Mouse (Mus musculus) heart, embryonic 12.5 days (tissue): Measurements from ENCODE around the gene Preb. TPM values are rescaled to one million over a fixed set of nuclear protein-coding genes. Genes with fewer than 3 reads are reported as not detected.

Experiments
- ATAC-seq: fragments of 200-750 bp; cut with Nextera tagmentation; 2 replicates; pipeline ENCODE4 v1.8.0; 2017; ENCODE audit warnings: moderate TSS enrichment, moderate library complexity; ENCODE audit not compliant: insufficient number of reproducible peaks, low FRiP score
- H3K27ac ChIP-seq: fragments of 300-500 bp; sonication (generic); 2 replicates; pipeline ENCODE4 v1.5.1; 2016; ENCODE audit warnings: mild to moderate bottlenecking, moderate library complexity; ENCODE audit not compliant: poor library complexity, severe bottlenecking
- H3K27me3 ChIP-seq: fragments of 300-500 bp; sonication (generic); replicated peaks from 2 replicates; pipeline ENCODE4 v1.6.1; 2016; ENCODE audit warnings: mild to moderate bottlenecking, moderate library complexity
- H3K36me3 ChIP-seq: fragments of 300-500 bp; sonication (generic); 2 replicates; pipeline ENCODE4 v1.6.1; 2016; ENCODE audit warnings: mild to moderate bottlenecking, moderate library complexity
- H3K4me1 ChIP-seq: fragments of 300-500 bp; sonication (generic); replicated peaks from 2 replicates; pipeline ENCODE4 v1.6.1; 2016; ENCODE audit warnings: mild to moderate bottlenecking
- H3K4me2 ChIP-seq: fragments of 300-500 bp; sonication (generic); 2 replicates; pipeline ENCODE4 v1.6.1; 2016; ENCODE audit warnings: mild to moderate bottlenecking, moderate library complexity
- H3K4me3 ChIP-seq: fragments of 300-500 bp; sonication (generic); 2 replicates; pipeline ENCODE4 v1.5.1; 2016; ENCODE audit warnings: mild to moderate bottlenecking
- H3K9ac ChIP-seq: fragments of 300-500 bp; sonication (generic); 2 replicates; pipeline ENCODE4 v1.6.1; 2016; ENCODE audit warnings: mild to moderate bottlenecking, moderate library complexity
- H3K9me3 ChIP-seq: fragments of 300-500 bp; sonication (generic); replicated peaks from 2 replicates; pipeline ENCODE4 v1.6.1; 2016; ENCODE audit warnings: mild to moderate bottlenecking, moderate library complexity
- WGBS: fragments of 180-500 bp; shearing (Covaris S2); methylation state at CpG from one replicate; pipeline ENCODE4 v1.1.7; 2016; 5-methylcytosine and 5-hydroxymethylcytosine counted together
- polyA plus RNA-seq: library from polyadenylated mRNA; unstranded; fragments of >200 nt; fragmentation: Nextera tagmentation; extraction: Ambion mirVana; gene quantifications from 2 replicates; pipeline ENCODE4 v1.2.1, GENCODE M21; 2016

Preb gene
- polyA plus RNA-seq, 1 experiment from 2014 or later = 86.0 TPM

DNA sequence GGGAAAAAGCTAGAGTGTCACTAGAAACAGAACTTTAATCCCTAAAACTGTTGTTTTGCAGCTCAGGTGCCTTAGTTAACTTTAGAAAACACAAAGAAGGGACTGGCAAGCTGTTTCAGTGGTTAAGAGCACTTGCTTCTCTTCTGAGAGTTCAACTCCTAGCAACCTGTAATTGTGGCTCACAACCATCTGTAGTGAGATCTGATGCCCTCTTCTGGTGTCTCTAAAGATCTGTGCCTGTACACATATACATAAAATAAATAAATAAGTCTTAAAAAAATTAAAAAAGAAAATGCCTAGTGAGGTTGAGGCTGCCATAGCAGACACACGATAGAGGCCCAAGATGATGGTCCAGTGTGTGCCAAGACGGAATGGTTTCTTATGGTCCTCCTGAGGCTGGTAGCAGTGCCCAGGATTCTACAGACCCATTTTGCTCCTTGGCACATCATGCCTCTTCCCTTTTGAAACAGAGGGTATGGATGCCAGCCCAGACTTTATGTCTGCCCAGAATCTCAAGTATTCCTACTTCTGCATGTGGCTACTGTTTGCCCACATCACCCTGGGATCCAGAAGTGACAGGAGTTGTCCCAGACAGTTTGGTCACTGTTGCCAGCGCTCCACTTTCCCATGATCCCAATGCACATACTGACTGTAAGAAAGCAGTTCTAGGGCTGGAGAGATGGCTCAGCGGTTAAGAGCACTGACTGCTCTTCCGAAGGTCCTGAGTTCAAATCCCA lies 25.3 kb downstream of the Preb start:
- no peak overlapping the region for H3K9ac ChIP-seq
- 83% methylated on average over 5 of the region's 5 CpGs for WGBS
- ATAC-seq = no peak
- no peaks in the 10 kb centered on the region; the same call in 1 of the 2 replicates for H3K27me3 ChIP-seq
- no peak overlapping the region for H3K4me3 ChIP-seq
- H3K4me1 ChIP-seq = peaks cover 16% of the 10 kb centered on the region
- no peaks in the 10 kb centered on the region for H3K9me3 ChIP-seq
- H3K27ac ChIP-seq = no peak overlapping the region
- H3K4me2 ChIP-seq = no peak overlapping the region
- H3K36me3 ChIP-seq = no peaks in the 10 kb centered on the region

DNA sequence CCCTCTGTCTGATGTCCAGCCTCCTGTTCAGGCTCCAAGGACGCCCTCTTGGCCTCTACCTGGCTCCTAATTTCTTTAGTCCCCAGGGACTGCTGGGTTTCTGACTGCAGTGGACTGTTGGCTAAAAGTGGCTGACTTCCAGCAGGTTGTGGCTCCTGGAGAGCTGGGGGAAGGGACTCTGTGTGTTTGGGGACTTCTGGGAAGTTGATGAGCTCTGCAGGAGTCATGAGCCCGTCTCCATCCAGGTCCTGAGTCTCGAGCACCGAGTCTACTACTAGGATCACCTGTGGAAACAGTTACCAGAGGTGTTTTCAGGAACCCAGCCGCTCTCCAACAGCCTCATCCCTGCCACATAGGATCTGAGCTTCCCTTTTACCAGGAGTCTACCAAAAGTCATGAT lies 26.5 kb downstream of the Preb start:
- H3K9me3 ChIP-seq = no peaks in the 10 kb centered on the region
- peaks cover 16% of the 10 kb centered on the region for H3K4me1 ChIP-seq
- no peak for ATAC-seq
- H3K4me2 ChIP-seq = no peak overlapping the region
- H3K27me3 ChIP-seq = 0 out of 2 replicates have a peak, but pooled peaks cover 4% of the 10 kb centered on the region
- no peak overlapping the region for H3K9ac ChIP-seq
- no peaks in the 10 kb centered on the region for H3K36me3 ChIP-seq
- no peak overlapping the region for H3K27ac ChIP-seq
- whole genome bisulfite sequencing = 59% methylated on average over 5 of the region's 5 CpGs
- H3K4me3 ChIP-seq = no peak overlapping the region

- Histone ChIP-seq H3K4me2 (no peak overlapping the region), H3K4me1 (peaks cover 16% of the 10 kb centered on the region), H3K27me3 (0 out of 2 replicates have a peak, but pooled peaks cover 4% of the 10 kb centered on the region), H3K9ac (peak overlapping the region; percentile 5; the same call in 1 of the 2 replicates), H3K27ac (no peak overlapping the region), H3K9me3 (no peaks in the 10 kb centered on the region), H3K36me3 (no peaks in the 10 kb centered on the region), H3K4me3 (no peak overlapping the region)
- ATAC-seq = no peak
- 58% methylated on average over 4 of the region's 4 CpGs for WGBS
These were observed 28.8 kb downstream of the Preb start for GRCm38 (mm10) chr5:30931378-30931777.

GRCm38 (mm10) chr5:30930846-30931245 lies 29.3 kb downstream of the Preb start:
- no peaks in the 10 kb centered on the region for H3K36me3 ChIP-seq
- 0 out of 2 replicates have a peak, but pooled peaks cover 4% of the 10 kb centered on the region for H3K27me3 ChIP-seq
- no peak overlapping the region for H3K4me2 ChIP-seq
- H3K4me1 ChIP-seq = peaks cover 16% of the 10 kb centered on the region
- ATAC-seq = no peak
- H3K9me3 ChIP-seq = no peaks in the 10 kb centered on the region
- H3K27ac ChIP-seq = no peak overlapping the region
- H3K4me3 ChIP-seq = no peak overlapping the region
- H3K9ac ChIP-seq = no peak overlapping the region
- WGBS = 74% methylated on average over 6 of the region's 6 CpGs

DNA sequence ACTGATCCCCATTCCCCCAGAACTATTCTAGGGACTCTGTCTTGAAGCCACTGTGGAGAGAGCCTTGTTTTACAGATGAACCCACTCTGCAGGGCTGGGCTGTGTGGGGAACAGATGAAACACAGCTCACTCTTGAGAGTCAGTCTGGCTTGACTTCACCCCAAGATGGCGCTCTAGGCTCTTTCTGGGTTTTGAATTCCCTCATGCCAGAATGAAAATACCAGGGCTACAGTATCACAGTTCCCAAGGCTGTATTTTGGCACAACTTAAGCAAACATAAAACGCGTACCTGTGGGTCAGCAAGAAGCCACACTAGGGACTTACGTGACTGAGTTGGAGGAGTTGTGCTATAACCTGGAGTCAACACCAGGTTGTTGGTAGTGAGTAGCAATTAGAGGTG lies 30.0 kb downstream of the Preb start:
- H3K9me3 ChIP-seq = no peaks in the 10 kb centered on the region
- ATAC-seq = no peak
- H3K4me3 ChIP-seq = no peak overlapping the region
- H3K4me2 ChIP-seq = no peak overlapping the region
- H3K27me3 ChIP-seq = 0 out of 2 replicates have a peak, but pooled peaks cover 5% of the 10 kb centered on the region
- peaks cover 16% of the 10 kb centered on the region for H3K4me1 ChIP-seq
- no peak overlapping the region for H3K9ac ChIP-seq
- WGBS = 48% methylated on average over 4 of the region's 4 CpGs
- H3K27ac ChIP-seq = no peak overlapping the region
- no peaks in the 10 kb centered on the region for H3K36me3 ChIP-seq

DNA sequence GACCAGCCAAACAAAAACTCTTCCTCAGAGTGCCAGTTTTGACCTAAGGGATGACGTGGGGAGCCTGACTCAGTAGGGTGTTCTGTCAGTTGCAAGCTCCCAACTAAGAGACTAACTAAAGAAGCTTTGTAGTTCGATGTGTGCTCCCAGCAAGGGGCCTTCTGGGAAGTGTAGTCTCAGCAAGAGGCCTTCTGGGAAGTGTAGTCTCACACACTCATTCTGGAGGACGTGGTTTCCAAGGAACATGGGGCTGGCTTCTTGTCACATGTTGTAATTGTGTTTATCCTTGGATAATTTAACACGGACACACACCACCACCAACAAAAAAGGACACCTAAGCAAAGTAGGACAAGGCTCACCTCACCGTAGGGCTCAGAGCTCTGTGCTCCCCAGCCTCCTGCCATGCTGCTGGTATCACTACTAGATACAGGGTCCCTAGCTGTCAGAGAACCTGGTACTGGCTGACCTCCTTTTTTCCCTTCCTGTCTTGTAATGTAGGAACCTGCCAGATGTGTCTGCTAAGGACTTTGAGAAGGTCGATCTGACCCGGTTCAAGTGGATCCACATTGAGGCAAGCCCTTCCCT lies 32.1 kb downstream of the Preb start:
- H3K4me1 ChIP-seq = peaks cover 18% of the 10 kb centered on the region
- no peak overlapping the region for H3K4me3 ChIP-seq
- no peak overlapping the region for H3K9ac ChIP-seq
- ATAC-seq = no peak
- H3K36me3 ChIP-seq = no peaks in the 10 kb centered on the region
- H3K4me2 ChIP-seq = peak overlapping the region; percentile 52
- H3K27me3 ChIP-seq = 0 out of 2 replicates have a peak, but pooled peaks cover 12% of the 10 kb centered on the region
- 38% methylated on average over 7 of the region's 7 CpGs for WGBS
- no peak overlapping the region for H3K27ac ChIP-seq
- no peaks in the 10 kb centered on the region for H3K9me3 ChIP-seq

DNA sequence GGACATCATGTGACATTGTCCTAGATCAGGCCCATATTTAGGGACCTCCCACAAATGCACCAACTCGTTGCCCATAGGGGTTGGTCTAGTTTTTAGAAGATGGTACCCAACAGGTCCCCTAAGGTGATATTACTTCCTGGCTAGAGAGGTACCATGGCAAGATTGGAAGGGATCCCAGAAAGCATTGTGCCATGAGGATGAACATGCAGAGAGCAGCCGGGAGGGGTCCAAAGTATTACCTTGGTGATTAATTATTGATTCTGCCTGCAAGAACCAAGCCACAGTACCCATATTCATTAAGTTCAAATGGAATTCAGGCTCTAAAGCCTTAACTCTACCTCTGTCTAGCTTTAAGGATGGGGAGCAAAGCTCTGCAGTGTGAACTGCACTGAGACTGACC lies 34.1 kb downstream of the Preb start:
- no peak overlapping the region for H3K4me3 ChIP-seq
- no peak for ATAC-seq
- 0 out of 2 replicates have a peak, but pooled peaks cover 12% of the 10 kb centered on the region for H3K27me3 ChIP-seq
- H3K27ac ChIP-seq = no peak overlapping the region
- no peaks in the 10 kb centered on the region; the same call in 1 of the 2 replicates for H3K36me3 ChIP-seq
- no peaks in the 10 kb centered on the region for H3K9me3 ChIP-seq
- no peak overlapping the region for H3K9ac ChIP-seq
- WGBS = 82% methylated on average over 2 of the region's 2 CpGs
- H3K4me2 ChIP-seq = no peak overlapping the region
- peaks cover 29% of the 10 kb centered on the region for H3K4me1 ChIP-seq

DNA sequence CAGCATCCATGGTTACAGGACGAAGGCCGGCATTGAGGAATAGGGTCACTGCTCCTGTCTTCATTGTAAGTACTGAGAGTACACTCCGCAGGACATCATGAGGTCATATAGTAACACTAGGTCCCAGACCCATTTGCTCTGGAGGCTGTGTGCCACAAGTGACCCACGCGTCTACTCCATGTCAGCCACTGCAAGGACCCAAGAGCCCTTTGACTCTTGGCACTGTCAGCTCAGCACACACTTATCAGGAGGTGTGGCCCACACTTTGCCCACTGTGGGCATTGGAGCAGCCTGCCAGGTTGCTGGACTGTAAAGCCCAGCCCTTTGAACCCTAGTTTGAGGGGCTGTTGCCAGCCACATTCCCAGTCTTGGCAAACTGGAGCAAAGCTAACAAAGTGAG lies 34.9 kb downstream of the Preb start:
- WGBS = 87% methylated on average over 5 of the region's 5 CpGs
- no peak for ATAC-seq
- 0 out of 2 replicates have a peak, but pooled peaks cover 12% of the 10 kb centered on the region for H3K27me3 ChIP-seq
- H3K9me3 ChIP-seq = no peaks in the 10 kb centered on the region
- H3K4me3 ChIP-seq = no peak overlapping the region
- H3K27ac ChIP-seq = no peak overlapping the region
- no peak overlapping the region for H3K9ac ChIP-seq
- no peak overlapping the region for H3K4me2 ChIP-seq
- H3K4me1 ChIP-seq = peaks cover 29% of the 10 kb centered on the region
- H3K36me3 ChIP-seq = peaks cover 8% of the 10 kb centered on the region

DNA sequence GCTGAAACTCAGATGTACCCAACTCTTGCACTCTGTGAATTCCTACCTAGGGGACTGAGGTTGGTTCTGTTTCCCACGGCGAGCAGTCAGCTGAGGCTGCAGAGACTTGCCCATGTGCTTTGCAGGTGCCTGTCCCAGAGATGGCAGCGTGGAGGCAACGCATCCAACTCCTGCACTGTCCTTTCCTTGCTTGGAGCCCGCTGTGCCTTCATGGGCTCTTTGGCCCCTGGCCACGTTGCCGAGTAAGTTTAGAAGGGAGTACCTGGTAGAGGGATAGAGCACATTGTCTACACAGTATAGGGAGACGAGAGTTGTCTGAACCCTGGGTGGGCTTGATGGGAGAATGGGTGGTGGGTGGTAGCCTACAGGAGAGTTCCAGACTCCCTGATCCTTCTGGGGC lies 35.5 kb downstream of the Preb start:
- Histone ChIP-seq H3K27me3 (0 out of 2 replicates have a peak, but pooled peaks cover 12% of the 10 kb centered on the region), H3K4me1 (peaks cover 35% of the 10 kb centered on the region), H3K9ac (no peak overlapping the region), H3K9me3 (no peaks in the 10 kb centered on the region), H3K36me3 (peaks cover 14% of the 10 kb centered on the region), H3K27ac (no peak overlapping the region), H3K4me2 (no peak overlapping the region), H3K4me3 (no peak overlapping the region)
- ATAC-seq = no peak
- 83% methylated on average over 8 of the region's 8 CpGs for WGBS

- ATAC-seq = no peak
- 63% methylated on average over 6 of the region's 6 CpGs for WGBS
- Histone ChIP-seq H3K4me3 (no peak overlapping the region), H3K9me3 (no peaks in the 10 kb centered on the region), H3K27ac (no peak overlapping the region), H3K4me1 (peaks cover 40% of the 10 kb centered on the region), H3K4me2 (peak overlapping the region; percentile 89; the same call in 1 of the 2 replicates), H3K9ac (no peak overlapping the region; the same call in 1 of the 2 replicates), H3K27me3 (0 out of 2 replicates have a peak, but pooled peaks cover 8% of the 10 kb centered on the region), H3K36me3 (peaks cover 29% of the 10 kb centered on the region)
These were observed 37.0 kb downstream of the Preb start for GRCm38 (mm10) chr5:30923119-30923518.

- Histone ChIP-seq H3K4me1 (peaks cover 45% of the 10 kb centered on the region), H3K4me2 (peak overlapping the region; percentile 89), H3K27me3 (0 out of 2 replicates have a peak, but pooled peaks cover 8% of the 10 kb centered on the region), H3K27ac (no peak overlapping the region), H3K9me3 (no peaks in the 10 kb centered on the region), H3K36me3 (peaks cover 34% of the 10 kb centered on the region), H3K4me3 (peak overlapping the region; percentile 61; the same call in 1 of the 2 replicates), H3K9ac (peak overlapping the region; percentile 76)
- no peak for ATAC-seq
- WGBS = 31% methylated on average over 10 of the region's 10 CpGs
These were observed 37.5 kb downstream of the Preb start for GRCm38 (mm10) chr5:30922581-30923041.
